Mouse (Mus musculus) heart, adult 2 months (tissue): ENCODE data around the gene Gm20388. TPM values are rescaled to one million over a fixed set of nuclear protein-coding genes. Genes with fewer than 3 reads are reported as not detected.
"Not testable (repeated sequence)": the region's sequence is repeated elsewhere in the genome, so short reads cannot be mapped to it uniquely, and the experiment has no call there.

Experiments used
- DNase-seq, 2 experiments: peaks; one replicate each; pipeline ENCODE4 v3.0.0; 2021
- H3K27ac ChIP-seq: fragments of 200-600 bp; 2 replicates; pipeline ENCODE4 v1.8.1; 2022
- H3K27me3 ChIP-seq: fragments of 200-500 bp; 2 replicates; pipeline ENCODE4 v1.6.1; 2012; ENCODE audit warnings: mild to moderate bottlenecking, low read length, inconsistent platforms, mixed read lengths; ENCODE audit not compliant: control insufficient read depth, insufficient read depth
- H3K36me3 ChIP-seq: fragments of 200-500 bp; 2 replicates; pipeline ENCODE4 v1.6.1; 2012; ENCODE audit warnings: low read length, inconsistent platforms; ENCODE audit not compliant: control insufficient read depth, insufficient read depth
- H3K4me1 ChIP-seq: fragments of 200-500 bp; 2 replicates; pipeline ENCODE4 v1.6.1; 2011; ENCODE audit warnings: low read length; ENCODE audit not compliant: control insufficient read depth, insufficient read depth
- H3K4me3 ChIP-seq: fragments of 200-600 bp; 2 replicates; pipeline ENCODE4 v1.8.1; 2022
- H3K79me2 ChIP-seq: fragments of 200-500 bp; replicated peaks from 2 replicates; pipeline ENCODE4 v1.6.1; 2012; ENCODE audit warnings: mild to moderate bottlenecking, inconsistent platforms, low read length, moderate library complexity, mixed read lengths; ENCODE audit not compliant: control insufficient read depth, insufficient read depth
- H3K9ac ChIP-seq: fragments of 200-500 bp; 2 replicates; pipeline ENCODE4 v1.6.1; 2012; ENCODE audit warnings: low read depth, mild to moderate bottlenecking, control low read depth, inconsistent platforms, low read length, mixed read lengths
- CTCF ChIP-seq: fragments of 200-600 bp; IDR thresholded peaks from 2 replicates; pipeline ENCODE4 v1.8.1; 2022; ENCODE audit warnings: antibody characterized with exemption, mild to moderate bottlenecking, moderate library complexity
- EP300 ChIP-seq: fragments of 200-500 bp; IDR thresholded peaks from 2 replicates; pipeline ENCODE4 v1.6.1; 2011; ENCODE audit warnings: low read depth, low read length, control low read depth; ENCODE audit not compliant: insufficient read depth
- POLR2A ChIP-seq: fragments of 200-500 bp; IDR thresholded peaks from 2 replicates; pipeline ENCODE4 v1.6.1; 2011; ENCODE audit warnings: mild to moderate bottlenecking, low read depth, low read length, control low read depth; ENCODE audit not compliant: insufficient read depth
- WGBS: fragments of 180-500 bp; shearing (Covaris S2); methylation state at CpG from one replicate; pipeline ENCODE4 v1.1.7; 2018; 5-methylcytosine and 5-hydroxymethylcytosine counted together
- intact Hi-C: fragments of 180-260 bp; cut with DNase I; formaldehyde crosslinking; loops from one replicate; pipeline ENCODE4 v1.15.1; 2025
- polyA plus RNA-seq: library from polyadenylated mRNA; depleted of rRNA; stranded (reverse); fragments of >200 nt; gene quantifications from 2 replicates; pipeline ENCODE4 v1.2.3, GENCODE M21; 2012
- total RNA-seq, 2 experiments: library from RNA; stranded (reverse); gene quantifications; 2 replicates each; pipeline ENCODE4 v1.2.3; 2021

The Gm20388 gene
- total and polyA plus RNA-seq, 3 experiments: 1.8 to 32.3 TPM; not detected in 1

DNA sequence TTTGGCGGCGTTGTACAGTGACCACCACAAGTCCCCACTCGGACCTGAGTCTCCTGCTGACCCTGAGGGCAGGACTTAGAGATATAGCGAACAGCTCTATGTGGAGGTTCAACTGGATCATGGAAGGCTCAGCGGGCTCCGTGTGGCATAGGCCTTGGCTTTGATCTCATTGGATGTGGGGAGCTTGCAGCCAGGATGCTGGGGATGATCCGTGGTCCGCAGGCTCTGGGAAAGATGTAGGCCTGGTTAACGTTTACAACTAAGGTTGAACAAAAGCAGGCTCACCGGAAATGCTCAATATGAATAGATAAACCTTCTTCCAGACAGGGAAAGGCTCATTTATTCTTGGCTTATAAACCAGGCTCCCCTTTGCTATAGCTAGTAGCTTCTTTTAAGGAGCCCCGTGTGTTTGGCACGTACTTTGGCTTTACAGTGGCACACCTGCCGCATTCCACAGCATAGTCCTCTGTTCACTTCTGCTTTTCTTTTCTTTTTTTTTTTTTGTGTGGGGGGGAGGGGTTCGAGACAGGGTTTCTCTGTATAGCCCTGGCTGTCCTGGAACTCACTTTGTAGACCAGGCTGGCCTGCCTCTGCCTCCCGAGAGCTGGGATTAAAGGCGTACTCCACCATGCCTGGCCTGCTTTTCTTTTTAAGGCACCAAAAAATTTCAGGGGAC, 1218.8 kb downstream of the Gm20388 start:
- no peak overlapping the region for H3K4me3 ChIP-seq
- peaks cover 13% of the 10 kb centered on the region for H3K27me3 ChIP-seq
- H3K79me2 ChIP-seq: no peaks in the 10 kb centered on the region
- no peak for TF ChIP-seq POLR2A
- no peak overlapping the region for H3K27ac ChIP-seq
- no peaks in the 10 kb centered on the region for H3K36me3 ChIP-seq
- DNase-seq: no peak
- intact Hi-C loops: loop anchor here (5.0 kb wide), 1 partner anchor 43 kb away; no protein-coding TSS in a partner anchor
- H3K9ac ChIP-seq: no peak overlapping the region
- 66% methylated on average over 16 of the region's 16 CpGs for WGBS
- H3K4me1 ChIP-seq: no peaks in the 10 kb centered on the region

DNA sequence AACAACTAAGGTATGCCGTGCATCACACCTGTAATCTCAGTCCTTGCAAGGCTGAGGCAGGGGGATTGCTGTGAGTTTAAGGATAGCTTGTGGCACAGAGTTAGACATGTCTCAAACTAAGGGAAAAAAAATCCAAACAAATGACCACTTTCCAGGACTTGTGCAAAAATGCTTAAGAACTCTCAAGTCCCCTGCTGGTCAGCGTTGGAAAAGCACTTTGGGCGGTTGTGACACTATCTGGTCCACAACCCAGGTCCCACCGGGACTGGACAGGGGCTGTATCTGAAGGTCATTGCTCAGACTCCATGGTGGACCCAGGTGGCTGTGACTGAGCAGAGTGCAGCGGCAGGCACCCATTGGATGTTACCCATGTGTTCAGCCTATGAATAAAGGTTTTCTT, 1219.9 kb downstream of the Gm20388 start:
- Histone ChIP-seq H3K4me3 (no peak overlapping the region), H3K9ac (no peak overlapping the region), H3K4me1 (no peaks in the 10 kb centered on the region), H3K79me2 (no peaks in the 10 kb centered on the region), H3K36me3 (no peaks in the 10 kb centered on the region), H3K27ac (no peak overlapping the region), H3K27me3 (peaks cover 13% of the 10 kb centered on the region)
- 38% methylated on average over 5 of the region's 5 CpGs for WGBS
- intact Hi-C loops: no loop called here
- TF ChIP-seq EP300 (no peak), CTCF (peak; percentile 65)
- DNase-seq: no peak

DNA sequence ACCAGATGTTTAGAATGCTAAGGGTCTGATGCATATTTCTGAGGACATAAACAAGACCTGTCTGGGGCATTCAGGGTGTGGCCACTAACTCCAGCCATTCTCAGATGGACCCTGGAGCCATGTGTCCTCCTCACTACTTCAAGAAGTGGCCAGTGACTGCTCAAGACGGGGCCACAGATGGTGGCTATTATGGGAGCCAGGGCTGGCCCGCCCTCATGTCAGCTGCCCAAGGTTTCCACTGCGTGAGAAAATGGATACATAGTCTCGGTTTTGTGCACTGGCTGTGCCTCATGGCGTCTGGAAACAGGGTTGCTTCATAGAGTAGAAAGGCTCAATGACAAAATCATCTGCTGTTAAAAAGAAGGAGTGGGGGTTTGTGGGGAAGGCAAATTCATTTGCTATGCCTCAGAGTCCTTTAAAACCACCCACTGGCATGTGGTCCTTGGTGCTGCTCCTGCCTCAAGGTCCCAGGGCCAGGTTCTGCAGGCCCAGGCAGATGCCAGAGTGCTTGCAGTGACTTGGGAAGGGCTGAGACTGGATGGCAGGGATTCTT, 1222.4 kb downstream of the Gm20388 start:
- Histone ChIP-seq H3K4me3 (no peak overlapping the region), H3K9ac (no peak overlapping the region), H3K27me3 (peaks cover 9% of the 10 kb centered on the region), H3K27ac (no peak overlapping the region), H3K36me3 (no peaks in the 10 kb centered on the region), H3K4me1 (no peaks in the 10 kb centered on the region), H3K79me2 (no peaks in the 10 kb centered on the region)
- WGBS: 79% methylated on average over 5 of the region's 5 CpGs
- no peak for DNase-seq
- TF ChIP-seq POLR2A (no peak), CTCF (no peak), EP300 (no peak)
- intact Hi-C loops: no loop called here

DNA sequence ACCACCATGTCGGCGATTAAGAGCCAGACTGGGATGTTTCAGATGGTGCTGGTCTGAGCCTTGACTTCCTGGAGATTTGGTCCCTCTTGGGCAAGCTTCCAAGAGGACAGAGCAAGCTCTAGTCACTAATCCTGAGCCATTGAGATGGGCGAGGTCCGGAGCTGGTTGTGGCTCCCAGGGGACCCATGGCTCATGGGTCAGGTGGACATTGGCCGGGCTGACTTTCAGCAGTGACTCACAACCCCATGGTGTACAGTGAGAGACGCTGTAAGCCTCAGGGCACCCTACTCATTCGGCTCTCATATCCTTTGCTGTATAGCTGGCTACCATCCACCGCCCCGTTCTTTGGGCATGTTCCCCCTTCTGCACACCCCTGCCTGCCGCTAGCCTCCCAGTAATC, 1223.5 kb downstream of the Gm20388 start:
- Histone ChIP-seq H3K36me3 (no peaks in the 10 kb centered on the region), H3K9ac (no peak overlapping the region), H3K4me3 (no peak overlapping the region), H3K27ac (no peak overlapping the region), H3K27me3 (peaks cover 1% of the 10 kb centered on the region; the same call in 1 of the 2 replicates), H3K79me2 (no peaks in the 10 kb centered on the region), H3K4me1 (no peaks in the 10 kb centered on the region)
- no peak for DNase-seq
- intact Hi-C loops: no loop called here
- TF ChIP-seq EP300 (no peak), CTCF (no peak), POLR2A (no peak)
- 77% methylated on average over 10 of the region's 10 CpGs for WGBS

DNA sequence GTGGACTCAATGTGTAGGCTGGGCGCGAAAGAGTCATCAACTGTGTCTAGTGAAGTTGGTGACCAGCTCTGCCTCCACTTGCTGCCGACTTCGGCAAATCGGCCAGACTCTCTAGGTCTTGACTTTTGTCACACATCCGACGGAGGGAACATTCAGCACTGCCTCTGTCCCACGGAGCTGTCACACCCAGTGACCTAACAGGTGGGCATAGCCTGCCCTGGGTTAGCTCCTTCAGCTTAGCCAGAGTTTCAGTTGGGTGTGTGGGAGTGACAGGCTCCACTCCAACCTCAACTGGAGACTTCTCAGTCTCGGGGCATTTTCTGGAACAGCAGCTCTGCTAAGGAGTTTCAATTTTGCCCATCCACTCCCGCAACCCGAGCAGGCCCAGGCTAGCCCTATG, 1223.9 kb downstream of the Gm20388 start:
- H3K27me3 ChIP-seq: no peaks in the 10 kb centered on the region
- intact Hi-C loops: no loop called here
- no peaks in the 10 kb centered on the region for H3K36me3 ChIP-seq
- no peak overlapping the region for H3K27ac ChIP-seq
- 89% methylated on average over 11 of the region's 11 CpGs for WGBS
- H3K79me2 ChIP-seq: no peaks in the 10 kb centered on the region
- no peaks in the 10 kb centered on the region for H3K4me1 ChIP-seq
- no peak for DNase-seq
- no peak overlapping the region for H3K9ac ChIP-seq
- no peak for TF ChIP-seq POLR2A
- TF ChIP-seq CTCF: no peak
- no peak overlapping the region for H3K4me3 ChIP-seq

DNA sequence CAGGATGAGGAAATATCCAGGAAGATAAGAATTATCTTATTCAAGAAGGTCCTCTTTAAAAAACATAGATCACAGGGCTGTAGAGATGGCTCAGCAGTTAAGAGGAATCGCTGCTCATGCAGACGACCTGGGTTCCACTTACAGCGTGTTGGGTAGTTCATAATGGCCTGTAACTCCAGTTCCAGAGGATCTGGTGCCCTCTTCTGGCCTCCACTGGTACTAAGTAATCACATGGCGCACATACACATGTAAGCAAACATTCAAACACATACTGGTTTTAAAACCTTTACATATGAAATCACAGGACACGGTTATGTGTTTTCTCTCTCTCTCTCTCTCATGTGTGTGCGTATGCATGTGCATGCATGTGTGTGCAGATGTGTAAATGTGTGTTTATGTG, 1226.2 kb downstream of the Gm20388 start:
- DNase-seq: no peak
- H3K4me3 ChIP-seq: no peak overlapping the region
- no peak overlapping the region for H3K27ac ChIP-seq
- WGBS: 97% methylated on average over 6 of the region's 6 CpGs
- TF ChIP-seq EP300: no peak
- no peak for TF ChIP-seq POLR2A
- TF ChIP-seq CTCF: 0 out of 2 replicates have a peak, but pooled peaks have one; percentile 10
- intact Hi-C loops: no loop called here
- H3K27me3 ChIP-seq: no peaks in the 10 kb centered on the region
- H3K9ac ChIP-seq: no peak overlapping the region
- no peaks in the 10 kb centered on the region for H3K36me3 ChIP-seq
- H3K79me2 ChIP-seq: no peaks in the 10 kb centered on the region
- H3K4me1 ChIP-seq: no peaks in the 10 kb centered on the region

DNA sequence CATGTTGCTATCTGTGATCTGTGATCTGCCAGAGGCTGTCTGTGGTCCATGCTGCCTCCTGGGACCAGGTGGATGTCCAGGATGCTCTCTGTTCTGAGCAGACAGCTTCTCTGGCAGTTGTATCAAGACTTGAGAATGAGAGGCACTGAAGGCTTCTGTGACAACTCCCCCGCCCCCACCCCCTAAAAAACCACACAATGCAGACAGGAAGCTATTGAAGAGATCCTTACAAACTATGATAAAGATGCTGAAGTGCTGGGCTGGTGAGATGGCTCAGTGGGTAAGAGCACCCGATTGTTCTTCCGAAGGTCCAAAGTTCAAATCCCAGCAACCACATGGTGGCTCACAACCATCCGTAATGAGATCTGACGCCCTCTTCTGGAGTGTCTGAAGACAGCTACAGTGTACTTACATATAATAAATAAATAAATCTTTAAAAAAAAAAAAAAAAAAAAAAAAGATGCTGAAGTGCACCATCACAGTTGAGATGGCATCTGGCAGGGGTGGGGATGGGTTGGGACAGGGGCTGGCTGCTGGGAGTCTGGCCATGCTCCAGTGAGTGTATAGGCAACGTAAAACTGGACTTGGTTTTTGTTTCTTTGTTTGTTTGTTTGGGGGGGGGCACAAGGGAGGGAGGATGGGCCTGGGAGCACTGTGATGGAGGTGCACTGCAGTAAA, 1235.0 kb downstream of the Gm20388 start:
- H3K4me3 ChIP-seq, H3K36me3 ChIP-seq, intact Hi-C loops, H3K27me3 ChIP-seq, H3K9ac ChIP-seq, H3K27ac ChIP-seq, DNase-seq, H3K4me1 ChIP-seq, H3K79me2 ChIP-seq: not testable (repeated sequence)
- WGBS: 56% methylated on average over 5 of the region's 6 CpGs
